Mouse (Mus musculus): ENCODE measurements at regions not wholly inside any gene's neighbourhood (a gene's known extent, or its start where the extent isn't known, plus 50 kb on each side); places are given as distances from the start of the nearest gene placed in this dataset.

DNA sequence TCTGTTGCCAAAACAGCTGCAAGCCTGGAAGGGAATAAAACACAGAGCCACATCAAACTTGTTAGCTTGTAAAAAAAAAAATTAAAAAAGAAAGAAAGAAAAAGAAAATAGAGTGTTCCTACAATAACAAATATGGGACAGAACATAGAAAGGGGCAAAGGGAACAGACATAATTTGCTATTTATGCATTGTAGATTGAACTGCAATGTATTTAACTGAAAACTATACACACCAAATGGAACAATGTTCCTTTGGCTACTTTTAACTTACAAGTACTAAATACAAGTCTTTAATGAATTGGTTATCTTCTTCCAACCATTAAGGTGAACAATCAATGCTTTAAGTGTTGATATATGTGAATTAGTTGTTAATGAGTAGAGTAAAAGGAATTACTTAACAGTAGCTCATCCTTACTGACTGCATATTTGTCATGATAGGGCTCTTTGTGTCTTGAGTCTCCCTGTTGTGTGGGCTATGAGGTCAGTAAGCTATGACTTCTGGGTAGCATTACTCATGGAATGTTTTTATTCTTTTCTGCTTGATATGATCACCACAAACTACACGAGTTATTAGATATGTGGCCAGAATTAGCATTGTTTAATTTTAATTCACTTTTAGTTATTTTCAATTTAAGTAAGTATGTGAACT, 597.0 kb upstream of the Megf9 start:
- Histone ChIP-seq H3K27ac (ENCODE audit: control insufficient read depth, insufficient read depth, low read depth, low read length, poor library complexity) (no peak overlapping the region), H3K4me1 (ENCODE audit: control insufficient read depth, insufficient read depth, low read length) (no peaks in the 10 kb centered on the region), H3K4me3 (replicated peaks; ENCODE audit: control insufficient read depth, low read depth, low read length) (no peak overlapping the region)
- 49% methylated on average over 1 of the region's 1 CpGs for WGBS
- TF ChIP-seq POLR2A (IDR thresholded peaks at IDR 0.05; ENCODE audit: borderline replicate concordance, control insufficient read depth, low read depth, low read length) (no peak), CTCF (IDR thresholded peaks at IDR 0.05; ENCODE audit: control insufficient read depth, insufficient read depth, low read length) (no peak)

DNA sequence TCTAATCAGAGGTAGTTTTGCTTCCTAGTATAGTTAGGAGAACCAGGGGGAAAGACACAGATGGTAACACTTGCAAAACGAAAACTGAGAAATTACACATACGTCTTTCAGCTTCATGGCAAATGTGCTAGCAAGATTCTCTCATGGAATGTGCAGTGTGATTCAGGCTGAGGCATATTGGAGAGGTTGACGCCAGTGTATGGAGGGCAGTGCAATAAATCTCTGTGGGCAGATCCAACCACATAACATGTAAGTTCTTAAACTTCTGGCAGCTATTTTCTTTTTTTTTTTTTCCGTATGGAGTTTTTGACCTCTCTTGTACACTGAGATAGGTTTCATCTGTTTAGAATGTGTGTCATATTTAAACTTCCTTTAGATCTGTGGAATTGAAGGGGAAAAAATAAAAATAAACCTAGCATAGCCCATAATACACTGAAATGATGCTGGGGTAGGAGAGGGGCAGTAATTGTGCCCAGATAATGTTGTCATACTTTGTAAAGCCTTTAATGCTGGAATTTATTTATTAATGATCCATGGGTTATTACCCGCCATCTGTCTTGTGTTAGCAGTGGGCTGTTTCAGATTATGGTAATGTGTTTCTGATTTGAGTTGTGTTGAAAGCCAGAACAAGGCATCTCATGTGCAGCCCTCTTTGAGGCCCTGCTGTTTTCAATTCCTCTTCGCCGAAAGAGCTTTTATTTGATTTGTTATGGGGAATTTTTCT, 596.3 kb upstream of the Megf9 start:
- WGBS: 73% methylated on average over 7 of the region's 7 CpGs
- no peaks in the 10 kb centered on the region for H3K4me1 ChIP-seq (ENCODE audit: control insufficient read depth, insufficient read depth, low read length)
- no peak overlapping the region for H3K27ac ChIP-seq (ENCODE audit: control insufficient read depth, insufficient read depth, low read depth, low read length, poor library complexity)

DNA sequence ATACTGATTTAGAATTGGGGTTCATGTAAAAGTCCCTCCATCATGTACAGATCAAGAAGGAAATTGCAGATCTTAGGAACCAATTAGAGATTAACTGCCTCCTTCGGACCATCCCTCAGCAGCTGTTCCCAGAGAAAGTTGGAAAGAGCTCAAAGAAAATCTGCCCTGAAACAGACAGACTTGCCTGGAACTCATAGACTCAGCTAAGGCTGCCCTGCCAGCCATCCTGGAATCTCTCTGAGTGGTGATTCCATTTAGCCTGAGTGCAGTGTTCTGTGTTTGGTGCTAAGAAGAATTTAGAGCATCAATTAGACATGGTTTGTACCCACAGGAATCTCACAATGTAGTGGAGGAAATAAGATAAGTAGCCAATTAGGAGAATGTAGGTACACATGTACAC, 594.5 kb upstream of the Megf9 start:
- no peak overlapping the region for H3K27ac ChIP-seq (ENCODE audit: control insufficient read depth, insufficient read depth, low read depth, low read length, poor library complexity)
- no peak for TF ChIP-seq CTCF (IDR thresholded peaks at IDR 0.05; ENCODE audit: control insufficient read depth, insufficient read depth, low read length)
- TF ChIP-seq POLR2A (IDR thresholded peaks at IDR 0.05; ENCODE audit: borderline replicate concordance, control insufficient read depth, low read depth, low read length): no peak
- no peak overlapping the region for H3K4me3 ChIP-seq (replicated peaks; ENCODE audit: control insufficient read depth, low read depth, low read length)
- WGBS: 77% methylated on average over 1 of the region's 1 CpGs
- H3K4me1 ChIP-seq (ENCODE audit: control insufficient read depth, insufficient read depth, low read length): no peaks in the 10 kb centered on the region

More for the DNA sequence above, 596.3 kb upstream of the Megf9 start:
- H3K4me3 ChIP-seq (replicated peaks; ENCODE audit: control insufficient read depth, low read depth, low read length): no peak overlapping the region
- TF ChIP-seq POLR2A (IDR thresholded peaks at IDR 0.05; ENCODE audit: borderline replicate concordance, control insufficient read depth, low read depth, low read length): no peak
- TF ChIP-seq CTCF (IDR thresholded peaks at IDR 0.05; ENCODE audit: control insufficient read depth, insufficient read depth, low read length): no peak

Measured in bone marrow, adult 2 months (tissue).